Mouse (Mus musculus): ENCODE measurements around the gene Exosc5. TPM values are rescaled to one million over a fixed set of nuclear protein-coding genes. Genes with fewer than 3 reads are reported as not detected.
A peak's percentile ranks its signal among the peaks of the same experiment; 100 is the strongest.

Gene Exosc5
- polyA plus RNA-seq, 1 experiment from 2014 or later = 62.3 TPM

GRCm38 (mm10) chr7:25677013-25677412 is 18.0 kb downstream of the Exosc5 start:
- peaks cover 15% of the 10 kb centered on the region; the same call in 1 of the 2 replicates for H3K4me1 ChIP-seq (ENCODE audit: control insufficient read depth, insufficient read depth, low read length)
- DNase-seq (ENCODE audit: low spot score) (no peak), ATAC-seq (ENCODE audit: low read depth) (no peak)
- no peaks in the 10 kb centered on the region for H3K36me3 ChIP-seq (ENCODE audit: control insufficient read depth, insufficient read depth, low read length)
- H3K4me3 ChIP-seq (ENCODE audit: low read depth, low read length) = no peak overlapping the region
- H3K9ac ChIP-seq (ENCODE audit: low read depth, low read length) = no peak overlapping the region
- peaks cover 36% of the 10 kb centered on the region for H3K27me3 ChIP-seq (replicated peaks; ENCODE audit: control insufficient read depth, insufficient read depth, low read length)
- 91% methylated on average over 7 of the region's 7 CpGs for WGBS
- H3K9me3 ChIP-seq (ENCODE audit: control insufficient read depth, low read length) = no peaks in the 10 kb centered on the region
- H3K4me2 ChIP-seq (ENCODE audit: low read depth, low read length) = no peak overlapping the region
- H3K27ac ChIP-seq (replicated peaks; ENCODE audit: low read depth, low read length) = no peak overlapping the region

- H3K36me3 ChIP-seq (ENCODE audit: control insufficient read depth, insufficient read depth, low read length) = no peaks in the 10 kb centered on the region
- 11% methylated on average over 6 of the region's 6 CpGs for WGBS
- H3K27ac ChIP-seq (replicated peaks; ENCODE audit: low read depth, low read length) = peak overlapping the region; percentile 92; the same call in 1 of the 2 replicates
- H3K4me1 ChIP-seq (ENCODE audit: control insufficient read depth, insufficient read depth, low read length) = peaks cover 15% of the 10 kb centered on the region; the same call in 1 of the 2 replicates
- peak overlapping the region; percentile 59 for H3K4me3 ChIP-seq (ENCODE audit: low read depth, low read length)
- DNase-seq (ENCODE audit: low spot score) (no peak), ATAC-seq (ENCODE audit: low read depth) (no peak)
- H3K9me3 ChIP-seq (ENCODE audit: control insufficient read depth, low read length) = no peaks in the 10 kb centered on the region
- peak overlapping the region; percentile 68; the same call in 1 of the 2 replicates for H3K9ac ChIP-seq (ENCODE audit: low read depth, low read length)
- H3K4me2 ChIP-seq (ENCODE audit: low read depth, low read length) = peak overlapping the region; percentile 74
- peaks cover 16% of the 10 kb centered on the region for H3K27me3 ChIP-seq (replicated peaks; ENCODE audit: control insufficient read depth, insufficient read depth, low read length)
Measured at GRCm38 (mm10) chr7:25679971-25680370, 21.0 kb downstream of the Exosc5 start.

- peak; percentile 98 for DNase-seq (ENCODE audit: low spot score)
- Histone ChIP-seq H3K36me3 (ENCODE audit: control insufficient read depth, insufficient read depth, low read length) (no peaks in the 10 kb centered on the region), H3K27me3 (replicated peaks; ENCODE audit: control insufficient read depth, insufficient read depth, low read length) (peaks cover 9% of the 10 kb centered on the region; the same call in 1 of the 2 replicates), H3K27ac (replicated peaks; ENCODE audit: low read depth, low read length) (peak within 1 kb of the TSS; percentile 92), H3K4me1 (ENCODE audit: control insufficient read depth, insufficient read depth, low read length) (peaks cover 15% of the 10 kb centered on the region; the same call in 1 of the 2 replicates), H3K9ac (ENCODE audit: low read depth, low read length) (peak within 1 kb of the TSS; percentile 68), H3K4me2 (ENCODE audit: low read depth, low read length) (peak within 1 kb of the TSS; percentile 74), H3K4me3 (ENCODE audit: low read depth, low read length) (peak within 1 kb of the TSS; percentile 59), H3K9me3 (ENCODE audit: control insufficient read depth, low read length) (no peaks in the 10 kb centered on the region)
- WGBS = under 1% methylated on average over 34 of the region's 46 CpGs
- peak; percentile 97 for ATAC-seq (ENCODE audit: low read depth)
Measured at GRCm38 (mm10) chr7:25680514-25681258, 21.7 kb downstream of the Exosc5 start, which contains the start of gene B9d2. B9d2 (plus strand) TSS chr7:25680780.

- Histone ChIP-seq H3K4me2 (ENCODE audit: low read depth, low read length) (peak overlapping the region; percentile 74), H3K27me3 (replicated peaks; ENCODE audit: control insufficient read depth, insufficient read depth, low read length) (peaks cover 11% of the 10 kb centered on the region; the same call in 1 of the 2 replicates), H3K36me3 (ENCODE audit: control insufficient read depth, insufficient read depth, low read length) (no peaks in the 10 kb centered on the region), H3K4me3 (ENCODE audit: low read depth, low read length) (peak overlapping the region; percentile 59), H3K4me1 (ENCODE audit: control insufficient read depth, insufficient read depth, low read length) (peaks cover 14% of the 10 kb centered on the region; the same call in 1 of the 2 replicates), H3K9ac (ENCODE audit: low read depth, low read length) (no peak overlapping the region), H3K9me3 (ENCODE audit: control insufficient read depth, low read length) (no peaks in the 10 kb centered on the region), H3K27ac (replicated peaks; ENCODE audit: low read depth, low read length) (peak overlapping the region; percentile 92; the same call in 1 of the 2 replicates)
- no peak for DNase-seq (ENCODE audit: low spot score)
- 55% methylated on average over 14 of the region's 15 CpGs for WGBS
- ATAC-seq (ENCODE audit: low read depth) = no peak
Measured at GRCm38 (mm10) chr7:25681341-25682231, 22.6 kb downstream of the Exosc5 start.

GRCm38 (mm10) chr7:25683474-25684180 is 24.7 kb downstream of the Exosc5 start:
- Histone ChIP-seq H3K27ac (replicated peaks; ENCODE audit: low read depth, low read length) (no peak overlapping the region), H3K4me2 (ENCODE audit: low read depth, low read length) (no peak overlapping the region), H3K9me3 (ENCODE audit: control insufficient read depth, low read length) (no peaks in the 10 kb centered on the region), H3K9ac (ENCODE audit: low read depth, low read length) (no peak overlapping the region), H3K36me3 (ENCODE audit: control insufficient read depth, insufficient read depth, low read length) (no peaks in the 10 kb centered on the region), H3K4me1 (ENCODE audit: control insufficient read depth, insufficient read depth, low read length) (peaks cover 24% of the 10 kb centered on the region; the same call in 1 of the 2 replicates), H3K4me3 (ENCODE audit: low read depth, low read length) (no peak overlapping the region), H3K27me3 (replicated peaks; ENCODE audit: control insufficient read depth, insufficient read depth, low read length) (peaks cover 28% of the 10 kb centered on the region)
- no peak for ATAC-seq (ENCODE audit: low read depth)
- WGBS = 53% methylated on average over 7 of the region's 7 CpGs
- no peak for DNase-seq (ENCODE audit: low spot score)

GRCm38 (mm10) chr7:25684659-25685058 is 25.7 kb downstream of the Exosc5 start:
- no peak overlapping the region; the same call in 1 of the 2 replicates for H3K9ac ChIP-seq (ENCODE audit: low read depth, low read length)
- 82% methylated on average over 6 of the region's 6 CpGs for WGBS
- H3K4me2 ChIP-seq (ENCODE audit: low read depth, low read length) = no peak overlapping the region
- H3K9me3 ChIP-seq (ENCODE audit: control insufficient read depth, low read length) = no peaks in the 10 kb centered on the region
- H3K4me1 ChIP-seq (ENCODE audit: control insufficient read depth, insufficient read depth, low read length) = peaks cover 33% of the 10 kb centered on the region; the same call in 1 of the 2 replicates
- H3K27ac ChIP-seq (replicated peaks; ENCODE audit: low read depth, low read length) = no peak overlapping the region
- ATAC-seq (ENCODE audit: low read depth) (no peak), DNase-seq (ENCODE audit: low spot score) (no peak)
- H3K4me3 ChIP-seq (ENCODE audit: low read depth, low read length) = no peak overlapping the region
- H3K27me3 ChIP-seq (replicated peaks; ENCODE audit: control insufficient read depth, insufficient read depth, low read length) = peaks cover 38% of the 10 kb centered on the region
- no peaks in the 10 kb centered on the region for H3K36me3 ChIP-seq (ENCODE audit: control insufficient read depth, insufficient read depth, low read length)

- H3K4me3 ChIP-seq (ENCODE audit: low read depth, low read length) = peak overlapping the region; percentile 73
- H3K27ac ChIP-seq (replicated peaks; ENCODE audit: low read depth, low read length) = no peak overlapping the region; the same call in 1 of the 2 replicates
- H3K4me2 ChIP-seq (ENCODE audit: low read depth, low read length) = peak overlapping the region; percentile 90
- no peaks in the 10 kb centered on the region for H3K36me3 ChIP-seq (ENCODE audit: control insufficient read depth, insufficient read depth, low read length)
- peaks cover 46% of the 10 kb centered on the region for H3K27me3 ChIP-seq (replicated peaks; ENCODE audit: control insufficient read depth, insufficient read depth, low read length)
- peak overlapping the region; percentile 76 for H3K9ac ChIP-seq (ENCODE audit: low read depth, low read length)
- DNase-seq (ENCODE audit: low spot score) (no peak), ATAC-seq (ENCODE audit: low read depth) (no peak)
- no peaks in the 10 kb centered on the region for H3K9me3 ChIP-seq (ENCODE audit: control insufficient read depth, low read length)
- peaks cover 27% of the 10 kb centered on the region; the same call in 1 of the 2 replicates for H3K4me1 ChIP-seq (ENCODE audit: control insufficient read depth, insufficient read depth, low read length)
- WGBS = 68% methylated on average over 21 of the region's 21 CpGs
Measured at GRCm38 (mm10) chr7:25685926-25686470, 27.0 kb downstream of the Exosc5 start.
